Mouse (Mus musculus) kidney, postnatal 0 days (tissue): ENCODE data around the gene BC051019. TPM values are rescaled to one million over a fixed set of nuclear protein-coding genes. Genes with fewer than 3 reads are reported as not detected.

Experiments used
- ATAC-seq: fragments of 200-750 bp; cut with Nextera tagmentation; replicated peaks from 2 replicates; pipeline ENCODE4 v1.8.0; 2017; ENCODE audit warnings: low read depth, moderate number of reproducible peaks, moderate TSS enrichment, moderate library complexity; ENCODE audit not compliant: low FRiP score
- DNase-seq: peaks from one replicate; pipeline ENCODE4 v3.0.0-alpha.2; 2016; ENCODE audit warnings: low spot score
- H3K27ac ChIP-seq: fragments of 300-500 bp; sonication (generic); 2 replicates; pipeline ENCODE4 v1.5.1; 2014; ENCODE audit warnings: mild to moderate bottlenecking
- H3K27me3 ChIP-seq: fragments of 300-500 bp; sonication (generic); 2 replicates; pipeline ENCODE4 v1.6.1; 2014; ENCODE audit warnings: low read length, mixed read lengths; ENCODE audit not compliant: insufficient read depth
- H3K36me3 ChIP-seq: fragments of 300-500 bp; sonication (generic); 2 replicates; pipeline ENCODE4 v1.6.1; 2014; ENCODE audit warnings: low read length, mixed read lengths; ENCODE audit not compliant: insufficient read depth
- H3K4me1 ChIP-seq: fragments of 300-500 bp; sonication (generic); replicated peaks from 2 replicates; pipeline ENCODE4 v1.6.1; 2014; ENCODE audit warnings: antibody characterized with exemption, low read length, mixed read lengths; ENCODE audit not compliant: insufficient read depth
- H3K4me2 ChIP-seq: fragments of 300-500 bp; sonication (generic); 2 replicates; pipeline ENCODE4 v1.6.1; 2014; ENCODE audit warnings: mild to moderate bottlenecking, low read length, moderate library complexity, mixed read lengths
- H3K4me3 ChIP-seq: fragments of 300-500 bp; sonication (generic); replicated peaks from 2 replicates; pipeline ENCODE4 v1.5.1; 2014; ENCODE audit warnings: low read depth, low read length
- H3K9ac ChIP-seq: fragments of 300-500 bp; sonication (generic); 2 replicates; pipeline ENCODE4 v1.6.1; 2014; ENCODE audit warnings: low read depth, low read length
- H3K9me3 ChIP-seq: fragments of 300-500 bp; sonication (generic); replicated peaks from 2 replicates; pipeline ENCODE4 v1.6.1; 2016; ENCODE audit warnings: low read length, inconsistent platforms, mixed read lengths
- CTCF ChIP-seq: IDR thresholded peaks from 2 replicates; pipeline ENCODE4 v1.5.1; 2016; ENCODE audit warnings: antibody characterized with exemption, low read depth, mild to moderate bottlenecking, moderate library complexity
- WGBS: fragments of 180-500 bp; shearing (Covaris S2); extraction: QIAGEN DNeasy Blood & Tissue Kit; methylation state at CpG from one replicate; pipeline ENCODE4 v1.1.7; 2014; 5-methylcytosine and 5-hydroxymethylcytosine counted together
- polyA plus RNA-seq: library from polyadenylated mRNA; unstranded; fragments of >200 nt; fragmentation: Nextera tagmentation; extraction: Ambion mirVana; gene quantifications from 2 replicates; pipeline ENCODE4 v1.2.1, GENCODE M21; 2015

The BC051019 gene
- polyA plus RNA-seq, 1 experiment from 2014 or later, result not detected

- no peaks in the 10 kb centered on the region for H3K9me3 ChIP-seq
- 3% methylated on average over 17 of the region's 17 CpGs for WGBS
- no peak for DNase-seq
- no peak for ATAC-seq
- peaks cover 8% of the 10 kb centered on the region; the same call in 1 of the 2 replicates for H3K4me1 ChIP-seq
- H3K4me3 ChIP-seq, result peak overlapping the region; percentile 74
- H3K36me3 ChIP-seq, result 0 out of 2 replicates have a peak, but pooled peaks cover 1% of the 10 kb centered on the region
- H3K27ac ChIP-seq, result peak overlapping the region; percentile 80
- peak overlapping the region; percentile 79 for H3K9ac ChIP-seq
- no peaks in the 10 kb centered on the region for H3K27me3 ChIP-seq
- no peak for TF ChIP-seq CTCF
- H3K4me2 ChIP-seq, result peak overlapping the region; percentile 76
These were observed 19.7 kb downstream of the BC051019 start for GRCm38 (mm10) chr7:109704016-109704377.

DNA sequence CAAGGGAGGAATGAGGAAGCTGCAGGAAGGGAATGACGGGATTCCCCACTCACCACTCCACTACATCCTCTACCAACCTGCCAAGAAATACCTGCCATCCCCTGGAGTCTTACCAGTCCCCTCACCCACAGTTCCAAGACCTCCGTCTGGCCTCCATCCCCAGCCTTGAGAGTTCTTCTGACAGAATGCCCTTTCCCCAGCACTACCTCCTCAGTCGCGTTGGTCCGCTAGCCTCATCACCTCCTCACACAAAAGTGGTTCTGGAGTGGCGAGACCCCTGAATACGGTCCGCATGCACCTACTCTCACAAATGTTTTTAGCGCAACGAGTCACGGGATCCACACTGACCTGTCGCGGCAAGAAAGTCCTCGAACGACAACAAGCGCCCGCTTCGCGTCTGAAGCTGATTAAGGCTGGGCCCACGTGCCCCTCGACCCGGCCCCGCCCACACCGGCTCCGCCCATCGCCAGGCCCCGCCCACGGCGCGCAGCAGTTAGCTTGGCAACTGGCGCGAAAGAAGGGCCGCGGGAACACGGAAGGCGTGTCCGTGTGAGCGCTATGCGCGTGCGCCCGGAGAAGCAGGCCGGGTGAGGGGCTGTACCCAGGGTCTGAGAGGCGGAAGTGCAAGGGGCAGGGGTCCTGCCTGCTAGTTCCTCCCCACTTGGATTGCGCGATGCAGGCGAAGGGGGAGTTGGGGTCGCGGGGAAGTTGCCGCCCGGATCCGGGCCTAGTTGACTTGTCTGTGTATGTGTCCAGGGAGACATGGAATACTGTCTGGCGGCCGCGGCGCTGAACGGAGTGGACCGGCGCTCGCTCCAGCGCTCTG lies 20.2 kb downstream of the BC051019 start, which contains the start of the genes St5 and Akip1:
St5 (minus strand) TSS at position 416 of the 826 bp plus-strand sequence.
Akip1 (plus strand) TSS at position 501 of the 826 bp plus-strand sequence.
- H3K9ac ChIP-seq, result peak within 1 kb of the TSS; percentile 79
- peak within 1 kb of the TSS; percentile 76 for H3K4me2 ChIP-seq
- no peaks in the 10 kb centered on the region for H3K9me3 ChIP-seq
- peak within 1 kb of the TSS; percentile 74 for H3K4me3 ChIP-seq
- no peaks in the 10 kb centered on the region for H3K27me3 ChIP-seq
- DNase-seq (peak; percentile 96), ATAC-seq (peak; percentile 95)
- H3K27ac ChIP-seq, result peak within 1 kb of the TSS; percentile 80
- no peaks in the 10 kb centered on the region for H3K36me3 ChIP-seq
- WGBS, result 1% methylated on average over 61 of the region's 61 CpGs
- peaks cover 8% of the 10 kb centered on the region; the same call in 1 of the 2 replicates for H3K4me1 ChIP-seq
- no peak for TF ChIP-seq CTCF

GRCm38 (mm10) chr7:109702721-109703120 lies 20.9 kb downstream of the BC051019 start:
- DNase-seq (no peak), ATAC-seq (no peak)
- 57% methylated on average over 4 of the region's 4 CpGs for WGBS
- H3K4me1 ChIP-seq, result peaks cover 8% of the 10 kb centered on the region; the same call in 1 of the 2 replicates
- no peaks in the 10 kb centered on the region for H3K27me3 ChIP-seq
- peak overlapping the region; percentile 76 for H3K4me2 ChIP-seq
- H3K36me3 ChIP-seq, result no peaks in the 10 kb centered on the region
- peak overlapping the region; percentile 79; the same call in 1 of the 2 replicates for H3K9ac ChIP-seq
- no peaks in the 10 kb centered on the region for H3K9me3 ChIP-seq
- H3K27ac ChIP-seq, result no peak overlapping the region
- TF ChIP-seq CTCF, result no peak
- 0 out of 2 replicates have a peak overlapping the region, but pooled peaks have one; percentile 74 for H3K4me3 ChIP-seq

- peaks cover 8% of the 10 kb centered on the region; the same call in 1 of the 2 replicates for H3K4me1 ChIP-seq
- DNase-seq (no peak), ATAC-seq (no peak)
- peak; percentile 34; the same call in 1 of the 2 replicates for TF ChIP-seq CTCF
- no peak overlapping the region for H3K9ac ChIP-seq
- no peaks in the 10 kb centered on the region for H3K9me3 ChIP-seq
- no peaks in the 10 kb centered on the region for H3K36me3 ChIP-seq
- H3K27ac ChIP-seq, result no peak overlapping the region
- no peak overlapping the region for H3K4me2 ChIP-seq
- no peaks in the 10 kb centered on the region for H3K27me3 ChIP-seq
- no peak overlapping the region for H3K4me3 ChIP-seq
These were observed 23.4 kb downstream of the BC051019 start for GRCm38 (mm10) chr7:109700213-109700612.

- DNase-seq, result no peak
- Histone ChIP-seq H3K4me1 (no peaks in the 10 kb centered on the region), H3K4me3 (no peak overlapping the region), H3K36me3 (no peaks in the 10 kb centered on the region), H3K9me3 (no peaks in the 10 kb centered on the region), H3K9ac (no peak overlapping the region), H3K4me2 (no peak overlapping the region), H3K27me3 (no peaks in the 10 kb centered on the region), H3K27ac (no peak overlapping the region)
- no peak for ATAC-seq
- no peak for TF ChIP-seq CTCF
- 89% methylated on average over 10 of the region's 10 CpGs for WGBS
These were observed 28.3 kb downstream of the BC051019 start for GRCm38 (mm10) chr7:109695339-109695726.

GRCm38 (mm10) chr7:109694576-109695338 lies 28.9 kb downstream of the BC051019 start:
- Histone ChIP-seq H3K27me3 (no peaks in the 10 kb centered on the region), H3K4me2 (no peak overlapping the region), H3K9ac (no peak overlapping the region), H3K4me3 (no peak overlapping the region), H3K4me1 (no peaks in the 10 kb centered on the region), H3K27ac (no peak overlapping the region), H3K9me3 (no peaks in the 10 kb centered on the region), H3K36me3 (no peaks in the 10 kb centered on the region)
- TF ChIP-seq CTCF, result no peak
- WGBS, result 88% methylated on average over 13 of the region's 13 CpGs
- no peak for ATAC-seq
- no peak for DNase-seq
